8 mouse cellular contexts compared by ENCODE assay signal in genomic region chr5:64092748-64093292, GRCm38 (mm10). TPM values are rescaled to one million over a fixed set of nuclear protein-coding genes. Genes with fewer than 3 reads are reported as not detected.
A peak's percentile ranks its signal among the peaks of the same experiment; 100 is the strongest.
DNase-seq lines count a peak whose midpoint lies in the region; ATAC-seq lines count a peak whose summit lies in the region.

Gene Pgm2 (plus strand): TSS chr5:64092950.

- DNase-seq in adrenal gland, adult 2 months, result peak; percentile 94
- DNase-seq in embryo, embryonic 11 days, result peak; percentile 92
- peak; percentile 88 for DNase-seq in gastrocnemius, postnatal 25 days
- DNase-seq in left cerebral cortex, postnatal 14 days (ENCODE audit: low spot score in 2 of 2), result peak; percentile 52 to 78
- DNase-seq in right cerebral cortex, postnatal 14 days, result peak; percentile 78
- peak; percentile 73 for DNase-seq in urinary bladder, postnatal 25 days (ENCODE audit: low spot score)

- intact Hi-C loops in left cerebral cortex, postnatal 14 days (cut with DNase I), result no loop called here

- H3K27ac ChIP-seq in intestine, embryonic 15.5 days, result peak within 1 kb of the TSS; percentile 77

- peak within 1 kb of the TSS; percentile 74 for H3K4me3 ChIP-seq in intestine, embryonic 15.5 days (replicated peaks)

- H3K9ac ChIP-seq in intestine, embryonic 15.5 days, result peak within 1 kb of the TSS; percentile 74

- H3K36me3 ChIP-seq in intestine, embryonic 15.5 days, result no peaks in the 10 kb centered on the region

- peak; percentile 97 for ATAC-seq in intestine, embryonic 15.5 days
- peak; percentile 93 for ATAC-seq in megakaryocyte-erythroid progenitor cell, adult 5-6 weeks (replicated peaks; ENCODE audit: low FRiP score, low TSS enrichment, poor library complexity, severe bottlenecking)

- peak within 1 kb of the TSS; percentile 70 for H3K4me2 ChIP-seq in intestine, embryonic 15.5 days (replicated peaks)

- no peaks in the 10 kb centered on the region for H3K9me3 ChIP-seq in intestine, embryonic 15.5 days

- no peaks in the 10 kb centered on the region for H3K27me3 ChIP-seq in intestine, embryonic 15.5 days (replicated peaks)

- H3K4me1 ChIP-seq in intestine, embryonic 15.5 days (replicated peaks), result peaks cover 13% of the 10 kb centered on the region

- under 1% methylated on average over 43 of the region's 43 CpGs for WGBS in intestine, embryonic 15.5 days

RNA-seq across cellular contexts. Expression of gene Pgm2, which starts in this region (rescaled TPM):
- 10 to 100 TPM; 16.5 to 22.8 TPM for total RNA-seq in adrenal gland, adult 2 months (2021)
- 4.3 TPM in 2 replicates for polyA plus RNA-seq in adrenal gland, adult 2 months (2012; rRNA removed)
- total RNA-seq in gastrocnemius, postnatal 25 days (2021), result 1 to 10 TPM; 2.8 TPM
- 35.4 and 39.7 TPM in 2 replicates for polyA plus RNA-seq in intestine, embryonic 15.5 days (2015; fragmentation: Nextera tagmentation; extraction: Ambion mirVana)
- 10 to 100 TPM; 10.9 to 11.3 TPM for total RNA-seq in left cerebral cortex, postnatal 14 days (2021)
- 44.1 and 49.9 TPM in 2 replicates for total RNA-seq in megakaryocyte-erythroid progenitor cell, adult 5-6 weeks (2014; fragmentation: Nextera tagmentation)
- 63.1 and 65.8 TPM in 2 replicates for total RNA-seq in megakaryocyte-erythroid progenitor cell, adult 5-6 weeks (2017)

Comparison
In these comparisons a context has a peak if more than half of its experiments do, and no peak if none do; other contexts are left out.
1. Peak in every context shown above with its lines: DNase-seq, ATAC-seq, H3K4me3 ChIP-seq and H3K27ac ChIP-seq.